Mouse (Mus musculus) gastrocnemius, adult 2 months (tissue): Measurements from ENCODE around the gene Gtf2e1. TPM values are rescaled to one million over a fixed set of nuclear protein-coding genes. Genes with fewer than 3 reads are reported as not detected.

Experiments
- DNase-seq: peaks from one replicate; pipeline ENCODE4 v3.0.0; 2022
- H3K27ac ChIP-seq: fragments of 200-600 bp; 2 replicates; pipeline ENCODE4 v1.8.1; 2022; ENCODE audit warnings: mild to moderate bottlenecking
- H3K4me3 ChIP-seq: fragments of 200-600 bp; 2 replicates; pipeline ENCODE4 v1.8.1; 2022; ENCODE audit warnings: mild to moderate bottlenecking, moderate library complexity
- CTCF ChIP-seq: fragments of 200-600 bp; IDR thresholded peaks from 2 replicates; pipeline ENCODE4 v1.8.1; 2022; ENCODE audit warnings: antibody characterized with exemption, mild to moderate bottlenecking, moderate library complexity
- intact Hi-C: fragments of 180-260 bp; cut with DNase I; formaldehyde crosslinking; loops from one replicate; pipeline ENCODE4 v1.15.1; 2025
- total RNA-seq, 2 experiments: library from RNA; stranded (reverse); gene quantifications; 2 replicates each; pipeline ENCODE4 v1.2.3; 2021

The Gtf2e1 gene
- total RNA-seq, 2 experiments from 2014 or later: 9.0 to 10.2 TPM

- Histone ChIP-seq H3K27ac (no peak overlapping the region), H3K4me3 (no peak overlapping the region)
- TF ChIP-seq CTCF: no peak
- DNase-seq: no peak
- intact Hi-C loops: no loop called here
Observed at GRCm38 (mm10) chr16:37533369-37534068, 6.1 kb downstream of the Gtf2e1 start.

DNA sequence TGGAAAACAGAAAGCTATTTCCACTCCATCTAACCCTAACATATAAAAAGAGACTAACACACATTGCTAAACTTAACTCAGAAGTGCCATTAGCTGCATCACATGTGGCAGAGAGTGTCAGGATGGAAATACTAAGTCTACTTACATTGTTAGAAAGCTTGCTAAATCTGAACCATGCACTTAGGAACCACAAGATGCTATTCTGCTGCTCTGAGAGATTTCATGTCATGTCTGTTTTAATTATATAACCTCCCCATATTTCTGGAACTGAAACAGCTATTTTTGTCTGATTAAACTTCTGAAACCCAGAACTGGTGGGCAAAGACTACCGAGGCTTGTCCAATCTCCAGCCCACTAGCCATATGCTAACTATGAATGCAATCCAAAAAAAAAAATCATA, 7.5 kb downstream of the Gtf2e1 start:
- TF ChIP-seq CTCF: no peak
- no peak overlapping the region for H3K27ac ChIP-seq
- no peak overlapping the region for H3K4me3 ChIP-seq
- no peak for DNase-seq
- intact Hi-C loops: no loop called here

DNA sequence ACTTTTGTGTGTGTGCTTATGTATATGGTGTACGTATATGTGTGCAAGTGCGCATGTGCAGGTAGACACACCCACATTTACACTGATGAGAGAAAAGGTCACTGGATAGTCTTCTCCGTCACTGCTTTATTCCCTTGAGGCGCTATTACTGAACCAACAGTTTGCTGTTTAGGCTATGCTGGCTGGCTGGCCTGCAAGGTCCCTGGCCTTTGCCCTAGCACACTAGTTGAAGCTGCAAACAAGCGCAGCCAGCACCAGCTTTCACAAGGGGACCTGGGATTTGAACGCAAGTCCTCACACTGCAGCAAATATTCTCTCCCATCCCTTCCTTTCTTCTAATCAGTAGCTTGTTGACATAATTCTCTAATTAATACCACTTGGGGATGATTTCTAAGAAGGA, 9.4 kb downstream of the Gtf2e1 start:
- DNase-seq: no peak
- Histone ChIP-seq H3K27ac (no peak overlapping the region), H3K4me3 (no peak overlapping the region)
- no peak for TF ChIP-seq CTCF
- intact Hi-C loops: no loop called here

DNA sequence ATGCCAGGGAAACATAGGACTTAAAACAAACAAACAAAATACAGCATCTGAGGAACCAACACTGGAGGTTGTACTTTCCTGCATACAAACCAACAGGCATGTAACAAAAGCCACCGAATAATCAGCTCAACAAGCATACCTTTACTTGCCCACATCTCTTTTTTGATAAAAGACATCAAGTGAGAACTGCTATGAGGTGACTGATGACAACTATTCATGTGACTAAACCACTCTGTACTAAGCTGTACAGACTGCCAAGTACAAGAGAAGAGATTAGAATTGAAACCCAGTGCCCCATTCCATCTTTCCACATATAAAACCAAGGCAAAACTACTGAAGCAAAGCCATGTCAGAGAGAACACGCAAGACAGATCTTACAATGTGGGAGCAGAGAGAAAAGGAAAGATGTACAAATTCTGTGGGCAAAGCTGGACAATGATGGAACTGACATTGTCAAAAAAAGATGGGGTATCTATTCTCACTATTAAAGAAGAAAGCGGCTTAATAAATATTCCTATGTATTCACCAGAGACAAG, 12.8 kb downstream of the Gtf2e1 start:
- no peak for DNase-seq
- intact Hi-C loops: no loop called here
- no peak overlapping the region for H3K4me3 ChIP-seq
- no peak for TF ChIP-seq CTCF
- H3K27ac ChIP-seq: 0 out of 2 replicates have a peak overlapping the region, but pooled peaks have one; percentile 3

- Histone ChIP-seq H3K4me3 (no peak overlapping the region), H3K27ac (peak overlapping the region; percentile 46; the same call in 1 of the 2 replicates)
- TF ChIP-seq CTCF: no peak
- DNase-seq: no peak
- intact Hi-C loops: no loop called here
Observed at GRCm38 (mm10) chr16:37525121-37525520, 14.5 kb downstream of the Gtf2e1 start.

DNA sequence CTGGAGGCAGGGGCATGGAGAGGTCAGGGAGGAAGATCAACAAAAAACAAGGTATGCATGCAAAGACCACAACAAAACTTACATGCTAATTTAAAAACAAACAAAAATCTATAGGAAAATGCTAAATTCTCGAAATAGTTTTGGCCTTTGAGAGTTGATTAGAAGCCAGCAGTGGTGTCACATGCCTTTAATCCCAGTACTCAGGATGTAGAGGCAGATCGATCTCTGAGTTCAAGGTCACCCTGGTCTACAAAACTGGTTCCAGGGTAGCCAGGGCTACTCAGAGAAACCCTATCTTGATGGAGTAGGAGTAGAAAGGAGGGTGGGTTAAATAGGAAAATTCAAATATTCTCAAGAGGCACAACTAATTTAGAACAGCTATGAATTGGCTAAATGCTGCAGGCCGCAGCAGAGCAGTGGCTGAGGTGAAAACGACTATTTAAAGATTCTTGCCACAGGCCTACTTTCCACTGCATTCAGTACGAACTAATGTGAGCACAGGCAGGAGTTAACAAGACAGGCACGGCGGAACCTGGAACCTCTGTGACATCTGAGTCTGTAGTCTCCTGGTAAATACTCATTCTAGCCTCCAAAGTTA, 17.4 kb downstream of the Gtf2e1 start:
- Histone ChIP-seq H3K4me3 (no peak overlapping the region), H3K27ac (no peak overlapping the region)
- no peak for DNase-seq
- intact Hi-C loops: no loop called here
- TF ChIP-seq CTCF: no peak

GRCm38 (mm10) chr16:37520190-37521040, 19.2 kb downstream of the Gtf2e1 start:
- Histone ChIP-seq H3K4me3 (no peak overlapping the region), H3K27ac (no peak overlapping the region)
- no peak for DNase-seq
- no peak for TF ChIP-seq CTCF
- intact Hi-C loops: no loop called here

- DNase-seq: no peak
- intact Hi-C loops: no loop called here
- H3K4me3 ChIP-seq: no peak overlapping the region
- no peak overlapping the region for H3K27ac ChIP-seq
- no peak for TF ChIP-seq CTCF
Observed at GRCm38 (mm10) chr16:37519721-37520120, 19.9 kb downstream of the Gtf2e1 start.

DNA sequence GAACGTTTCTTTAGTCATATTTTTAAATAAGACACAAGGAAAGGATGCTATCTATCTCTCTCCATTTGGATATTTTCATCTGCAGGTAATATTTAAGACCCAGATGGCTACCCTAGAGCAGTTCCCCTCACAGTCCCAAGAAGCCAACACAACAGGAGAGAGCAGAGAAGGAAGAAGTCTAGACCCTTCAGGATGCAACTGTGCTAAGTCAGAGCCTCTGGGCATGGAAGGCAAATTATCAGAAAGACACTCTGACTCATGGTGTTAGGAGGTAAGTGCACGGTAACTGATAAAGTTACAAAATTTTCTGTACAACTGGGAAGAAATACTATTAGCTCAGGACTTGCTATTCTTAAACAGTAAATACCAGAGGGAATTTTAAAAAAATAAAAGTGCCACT, 20.9 kb downstream of the Gtf2e1 start:
- TF ChIP-seq CTCF: no peak
- DNase-seq: no peak
- no peak overlapping the region for H3K27ac ChIP-seq
- intact Hi-C loops: no loop called here
- no peak overlapping the region for H3K4me3 ChIP-seq

GRCm38 (mm10) chr16:37517596-37518211, 21.9 kb downstream of the Gtf2e1 start:
- H3K27ac ChIP-seq: no peak overlapping the region
- no peak for TF ChIP-seq CTCF
- H3K4me3 ChIP-seq: no peak overlapping the region
- intact Hi-C loops: no loop called here
- DNase-seq: no peak

GRCm38 (mm10) chr16:37516376-37516993, 23.1 kb downstream of the Gtf2e1 start:
- no peak overlapping the region for H3K4me3 ChIP-seq
- TF ChIP-seq CTCF: no peak
- no peak for DNase-seq
- no peak overlapping the region for H3K27ac ChIP-seq
- intact Hi-C loops: no loop called here

- TF ChIP-seq CTCF: no peak
- intact Hi-C loops: no loop called here
- no peak for DNase-seq
- no peak overlapping the region for H3K27ac ChIP-seq
- no peak overlapping the region for H3K4me3 ChIP-seq
Observed at GRCm38 (mm10) chr16:37514644-37515043, 24.9 kb downstream of the Gtf2e1 start.
